Mouse (Mus musculus) stomach, embryonic 14.5 days (tissue): Measurements from ENCODE around the gene Rnf225. TPM values are rescaled to one million over a fixed set of nuclear protein-coding genes. Genes with fewer than 3 reads are reported as not detected.
A peak's percentile ranks its signal among the peaks of the same experiment; 100 is the strongest.

ENCODE experiments used
- ATAC-seq: fragments of 200-750 bp; cut with Nextera tagmentation; 2 replicates; pipeline ENCODE4 v1.8.0; 2017; ENCODE audit warnings: low read depth, moderate TSS enrichment; ENCODE audit not compliant: insufficient number of reproducible peaks, insufficient read depth, low FRiP score
- H3K27ac ChIP-seq: fragments of 300-500 bp; sonication (generic); 2 replicates; pipeline ENCODE4 v1.5.1; 2014; ENCODE audit warnings: mild to moderate bottlenecking, low read length, moderate library complexity, mixed read lengths
- H3K27me3 ChIP-seq: fragments of 300-500 bp; sonication (generic); 2 replicates; pipeline ENCODE4 v1.6.1; 2014; ENCODE audit warnings: low read length, control low read depth, mixed read lengths; ENCODE audit not compliant: control insufficient read depth, insufficient read depth
- H3K36me3 ChIP-seq: fragments of 300-500 bp; sonication (generic); 2 replicates; pipeline ENCODE4 v1.6.1; 2014; ENCODE audit warnings: mild to moderate bottlenecking, control low read depth, low read length, moderate library complexity, mixed read lengths; ENCODE audit not compliant: control insufficient read depth, insufficient read depth
- H3K4me1 ChIP-seq: fragments of 300-500 bp; sonication (generic); 2 replicates; pipeline ENCODE4 v1.6.1; 2014; ENCODE audit warnings: low read length, control low read depth, mixed read lengths; ENCODE audit not compliant: control insufficient read depth, insufficient read depth
- H3K4me2 ChIP-seq: fragments of 300-500 bp; sonication (generic); replicated peaks from 2 replicates; pipeline ENCODE4 v1.6.1; 2014; ENCODE audit warnings: low read depth, low read length, control low read depth
- H3K4me3 ChIP-seq: fragments of 300-500 bp; sonication (generic); 2 replicates; pipeline ENCODE4 v1.5.1; 2014; ENCODE audit warnings: low read depth, low read length, control low read depth
- H3K9ac ChIP-seq: fragments of 300-500 bp; sonication (generic); replicated peaks from 2 replicates; pipeline ENCODE4 v1.6.1; 2014; ENCODE audit warnings: low read depth, mild to moderate bottlenecking, control low read depth, low read length, moderate library complexity, mixed read lengths
- H3K9me3 ChIP-seq: fragments of 300-500 bp; sonication (generic); 2 replicates; pipeline ENCODE4 v1.6.1; 2016; ENCODE audit warnings: low read depth, low read length, control low read depth; ENCODE audit not compliant: control insufficient read depth
- WGBS: fragments of 180-500 bp; shearing (Covaris S2); extraction: QIAGEN DNeasy Blood & Tissue Kit; methylation state at CpG from one replicate; pipeline ENCODE4 v1.1.7; 2014; 5-methylcytosine and 5-hydroxymethylcytosine counted together
- polyA plus RNA-seq: library from polyadenylated mRNA; unstranded; fragments of >200 nt; fragmentation: Nextera tagmentation; extraction: Ambion mirVana; gene quantifications from 2 replicates; pipeline ENCODE4 v1.2.1, GENCODE M21; 2014

Rnf225 gene
- polyA plus RNA-seq, 1 experiment from 2014 or later, result 1.4 TPM

DNA sequence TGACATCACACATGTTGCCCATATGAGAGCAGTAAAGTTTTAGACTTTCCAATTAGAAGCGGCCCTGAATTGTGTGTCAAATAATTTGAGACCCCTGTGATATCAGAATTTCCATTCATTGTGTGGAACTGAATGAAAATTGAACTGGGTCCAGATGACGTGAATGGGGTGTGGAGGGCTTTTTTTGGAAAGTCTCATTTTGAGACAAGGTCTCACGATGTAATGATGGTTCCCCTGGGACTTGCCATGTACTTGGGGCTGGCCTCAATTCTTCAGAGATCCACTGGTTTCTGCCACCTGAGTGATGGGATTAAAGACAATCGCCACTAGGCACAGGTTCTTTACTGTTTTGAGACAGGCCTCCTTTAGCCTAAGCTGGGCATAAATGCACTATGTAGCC, 13.4 kb downstream of the Rnf225 start:
- Histone ChIP-seq H3K27ac (no peak overlapping the region), H3K4me3 (no peak overlapping the region), H3K4me1 (no peaks in the 10 kb centered on the region), H3K27me3 (no peaks in the 10 kb centered on the region), H3K36me3 (no peaks in the 10 kb centered on the region), H3K9me3 (no peaks in the 10 kb centered on the region), H3K9ac (no peak overlapping the region), H3K4me2 (no peak overlapping the region)
- no peak for ATAC-seq
- 88% methylated on average over 4 of the region's 4 CpGs for WGBS

DNA sequence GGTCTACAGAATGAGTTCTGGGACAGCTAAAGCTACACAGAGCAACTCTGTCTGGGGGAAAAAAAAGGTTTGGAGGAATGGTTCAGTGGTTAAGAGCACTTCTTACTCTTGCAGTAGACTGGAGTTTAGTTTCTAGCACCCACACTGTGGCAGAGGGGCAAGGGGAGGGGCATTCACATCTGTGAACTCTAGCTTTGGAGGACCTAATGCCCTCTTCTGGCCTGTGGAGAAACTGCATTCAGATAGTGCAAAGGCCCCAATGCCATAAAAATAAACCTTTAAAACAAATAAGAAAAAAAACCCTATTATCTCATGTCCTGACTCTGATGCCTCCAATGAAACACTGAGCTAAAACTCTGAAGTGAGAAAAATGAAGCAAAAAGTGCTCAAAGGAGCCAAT, 16.3 kb downstream of the Rnf225 start:
- no peaks in the 10 kb centered on the region for H3K9me3 ChIP-seq
- ATAC-seq, result no peak
- no peaks in the 10 kb centered on the region for H3K36me3 ChIP-seq
- H3K4me3 ChIP-seq, result no peak overlapping the region
- H3K27me3 ChIP-seq, result no peaks in the 10 kb centered on the region
- no peak overlapping the region for H3K9ac ChIP-seq
- no peak overlapping the region for H3K4me2 ChIP-seq
- H3K4me1 ChIP-seq, result no peaks in the 10 kb centered on the region
- H3K27ac ChIP-seq, result no peak overlapping the region

DNA sequence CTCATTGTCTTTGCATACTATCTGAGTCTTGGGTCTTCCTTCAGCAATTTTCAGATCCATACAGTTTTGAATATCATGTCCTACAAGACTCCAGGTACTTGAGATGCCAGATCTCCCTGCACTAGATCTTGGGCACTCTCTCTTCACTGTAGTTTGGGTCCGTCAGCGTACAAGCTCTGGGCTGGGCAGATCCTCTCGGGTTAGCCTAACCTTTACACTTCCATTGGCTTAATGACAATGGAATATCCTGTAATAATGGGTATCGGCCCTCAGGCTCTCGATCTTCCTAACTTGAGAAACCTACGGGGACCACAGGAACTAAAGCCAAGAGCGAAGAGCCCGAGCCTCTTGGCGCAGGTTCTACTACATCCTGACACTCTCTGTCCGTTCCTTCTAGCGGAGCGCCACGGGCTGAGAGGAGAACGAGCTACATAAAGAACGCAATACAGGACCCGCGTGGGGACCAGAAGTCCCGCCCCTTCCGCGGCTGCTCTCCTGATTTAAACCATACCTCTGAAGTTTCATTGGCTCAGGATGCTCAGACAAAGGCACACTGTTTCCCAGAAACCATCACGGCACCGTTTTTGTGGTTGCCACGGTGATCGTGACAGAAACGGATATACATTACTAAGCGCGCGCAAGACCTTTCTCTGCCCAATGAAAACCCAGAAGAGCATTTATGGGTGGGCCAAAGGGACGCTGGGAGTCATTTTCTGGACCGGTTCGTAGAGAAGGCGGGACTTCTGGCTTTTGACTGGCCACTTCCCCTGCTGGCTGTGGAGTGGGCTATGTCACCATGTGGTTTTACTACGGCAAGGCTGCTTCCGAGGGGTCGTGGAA, 22.0 kb downstream of the Rnf225 start:
- WGBS, result 10% methylated on average over 35 of the region's 35 CpGs
- H3K27ac ChIP-seq, result peak overlapping the region; percentile 82
- H3K9ac ChIP-seq, result peak overlapping the region; percentile 55
- H3K4me1 ChIP-seq, result no peaks in the 10 kb centered on the region
- H3K4me2 ChIP-seq, result peak overlapping the region; percentile 74
- H3K27me3 ChIP-seq, result no peaks in the 10 kb centered on the region
- no peaks in the 10 kb centered on the region for H3K9me3 ChIP-seq
- H3K36me3 ChIP-seq, result no peaks in the 10 kb centered on the region
- peak overlapping the region; percentile 35 for H3K4me3 ChIP-seq
- peak; percentile 97 for ATAC-seq

DNA sequence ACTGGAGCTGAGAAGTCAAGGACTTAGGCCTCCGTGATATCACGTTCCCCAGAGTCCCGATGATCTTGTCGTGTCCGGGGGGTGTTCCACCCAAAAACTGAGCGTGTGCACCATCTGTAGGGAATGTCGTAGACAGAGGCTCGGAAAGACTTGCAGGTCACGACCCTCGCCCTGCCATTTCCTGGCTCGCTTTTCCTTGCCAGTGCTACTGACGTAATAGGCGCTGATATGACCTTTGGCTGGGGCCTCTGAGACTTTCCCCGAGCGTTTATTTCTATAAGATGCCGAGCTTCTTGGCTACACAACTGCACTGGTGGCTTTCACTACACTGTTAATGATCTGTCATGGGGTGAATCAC, 22.6 kb downstream of the Rnf225 start:
- Histone ChIP-seq H3K36me3 (no peaks in the 10 kb centered on the region), H3K9ac (peak overlapping the region; percentile 55), H3K27ac (peak overlapping the region; percentile 80), H3K4me3 (peak overlapping the region; percentile 35), H3K4me1 (no peaks in the 10 kb centered on the region), H3K9me3 (no peaks in the 10 kb centered on the region), H3K27me3 (no peaks in the 10 kb centered on the region), H3K4me2 (peak overlapping the region; percentile 74)
- ATAC-seq, result peak; percentile 44
- WGBS, result 3% methylated on average over 16 of the region's 16 CpGs

DNA sequence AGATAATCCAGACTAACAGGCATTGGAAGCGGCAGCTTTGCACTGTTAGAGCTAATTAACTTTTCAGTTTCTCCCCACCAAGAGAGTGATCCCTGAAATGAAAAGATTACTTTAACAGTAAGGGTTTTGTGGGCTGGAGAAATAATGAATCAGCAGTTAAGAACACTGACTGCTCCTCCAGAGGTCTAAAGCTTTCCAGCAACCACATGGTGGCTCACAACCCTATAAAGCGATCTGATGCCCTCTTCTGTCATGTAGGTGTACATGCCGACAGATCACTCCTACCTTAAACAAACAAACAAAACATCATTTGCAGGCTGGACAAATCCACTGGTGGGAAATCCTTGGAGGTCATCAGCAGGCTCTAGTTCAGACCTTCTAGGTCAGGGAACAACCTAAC, 27.7 kb downstream of the Rnf225 start:
- Histone ChIP-seq H3K27me3 (no peaks in the 10 kb centered on the region), H3K27ac (no peak overlapping the region), H3K4me1 (no peaks in the 10 kb centered on the region), H3K4me3 (no peak overlapping the region), H3K9ac (no peak overlapping the region), H3K9me3 (no peaks in the 10 kb centered on the region), H3K4me2 (no peak overlapping the region), H3K36me3 (no peaks in the 10 kb centered on the region)
- WGBS, result 47% methylated on average over 3 of the region's 3 CpGs
- no peak for ATAC-seq

DNA sequence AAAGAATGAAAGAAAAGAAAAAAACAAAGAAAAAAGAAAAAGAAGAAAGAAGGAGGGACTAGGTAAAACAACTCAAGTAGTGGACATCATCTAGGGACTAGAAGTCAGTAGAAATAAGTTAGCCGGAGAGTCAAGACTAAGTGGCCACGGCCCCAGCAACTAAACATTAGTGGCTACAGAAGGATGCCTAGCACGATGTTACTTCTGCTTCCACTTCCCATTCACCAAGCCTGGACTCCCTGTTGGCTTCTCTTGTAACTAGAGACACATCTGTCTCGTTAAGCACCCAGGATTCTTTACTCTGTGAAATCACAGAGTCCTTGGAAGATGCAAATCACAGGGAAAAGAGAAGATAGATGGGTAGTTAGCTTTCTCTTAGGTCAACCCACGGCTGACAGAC, 30.3 kb downstream of the Rnf225 start:
- no peaks in the 10 kb centered on the region for H3K27me3 ChIP-seq
- no peaks in the 10 kb centered on the region for H3K9me3 ChIP-seq
- H3K4me2 ChIP-seq, result no peak overlapping the region
- no peaks in the 10 kb centered on the region for H3K4me1 ChIP-seq
- H3K4me3 ChIP-seq, result no peak overlapping the region
- no peak overlapping the region for H3K27ac ChIP-seq
- no peaks in the 10 kb centered on the region for H3K36me3 ChIP-seq
- H3K9ac ChIP-seq, result no peak overlapping the region
- 69% methylated on average over 5 of the region's 5 CpGs for WGBS
- no peak for ATAC-seq

DNA sequence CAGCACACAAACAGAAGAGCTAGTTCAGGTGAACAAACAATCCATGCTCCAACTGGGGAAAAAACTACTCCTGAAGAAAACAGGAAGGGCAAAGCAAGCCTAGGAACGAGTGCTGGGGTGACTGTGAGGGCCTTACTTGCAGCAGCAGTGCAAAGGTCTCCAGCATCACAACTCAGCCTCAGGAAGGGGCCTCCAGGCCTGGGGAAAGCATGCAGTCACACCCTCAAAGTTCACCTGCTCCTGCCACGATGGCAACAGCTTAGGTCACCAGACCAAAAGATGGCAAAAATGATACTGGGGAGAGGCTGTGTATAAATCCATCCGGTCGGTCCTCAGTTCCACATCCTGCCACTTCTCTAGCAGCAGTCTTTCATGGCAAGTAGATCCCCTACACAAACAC, 31.7 kb downstream of the Rnf225 start:
- Histone ChIP-seq H3K4me3 (no peak overlapping the region), H3K27me3 (no peaks in the 10 kb centered on the region), H3K27ac (no peak overlapping the region), H3K36me3 (no peaks in the 10 kb centered on the region), H3K4me1 (no peaks in the 10 kb centered on the region), H3K4me2 (no peak overlapping the region), H3K9me3 (no peaks in the 10 kb centered on the region), H3K9ac (no peak overlapping the region)
- no peak for ATAC-seq
- WGBS, result 71% methylated on average over 4 of the region's 4 CpGs

DNA sequence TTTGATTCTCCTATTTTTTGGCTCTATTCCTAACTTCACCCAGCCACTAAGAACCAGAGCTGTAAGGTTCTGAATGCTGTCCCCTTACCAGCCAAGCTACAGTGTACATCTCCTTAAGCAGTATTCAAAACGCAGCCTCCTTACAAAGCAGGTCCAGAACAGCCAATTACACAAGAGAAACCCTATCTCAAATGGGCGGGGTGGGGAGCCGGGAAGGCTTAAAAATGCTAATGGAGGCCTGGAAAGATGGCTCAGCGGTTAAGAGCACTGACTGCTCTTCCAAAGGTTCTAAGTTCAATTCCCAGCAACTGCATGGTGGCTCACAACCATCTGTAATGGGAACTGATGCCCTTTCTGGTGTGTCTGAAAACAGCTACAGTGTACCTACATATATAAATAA, 32.5 kb downstream of the Rnf225 start:
- no peak for ATAC-seq
- Histone ChIP-seq H3K9ac (no peak overlapping the region), H3K4me2 (no peak overlapping the region), H3K27ac (no peak overlapping the region), H3K4me3 (no peak overlapping the region), H3K4me1 (no peaks in the 10 kb centered on the region), H3K27me3 (no peaks in the 10 kb centered on the region), H3K36me3 (no peaks in the 10 kb centered on the region), H3K9me3 (no peaks in the 10 kb centered on the region)
- 33% methylated on average over 4 of the region's 4 CpGs for WGBS
